Mouse (Mus musculus): ENCODE measurements around the gene Smtnl2. TPM values are rescaled to one million over a fixed set of nuclear protein-coding genes. Genes with fewer than 3 reads are reported as not detected.
A peak's percentile ranks its signal among the peaks of the same experiment; 100 is the strongest.

Gene Smtnl2
- polyA plus RNA-seq, 1 experiment from 2014 or later, result 148 TPM

DNA sequence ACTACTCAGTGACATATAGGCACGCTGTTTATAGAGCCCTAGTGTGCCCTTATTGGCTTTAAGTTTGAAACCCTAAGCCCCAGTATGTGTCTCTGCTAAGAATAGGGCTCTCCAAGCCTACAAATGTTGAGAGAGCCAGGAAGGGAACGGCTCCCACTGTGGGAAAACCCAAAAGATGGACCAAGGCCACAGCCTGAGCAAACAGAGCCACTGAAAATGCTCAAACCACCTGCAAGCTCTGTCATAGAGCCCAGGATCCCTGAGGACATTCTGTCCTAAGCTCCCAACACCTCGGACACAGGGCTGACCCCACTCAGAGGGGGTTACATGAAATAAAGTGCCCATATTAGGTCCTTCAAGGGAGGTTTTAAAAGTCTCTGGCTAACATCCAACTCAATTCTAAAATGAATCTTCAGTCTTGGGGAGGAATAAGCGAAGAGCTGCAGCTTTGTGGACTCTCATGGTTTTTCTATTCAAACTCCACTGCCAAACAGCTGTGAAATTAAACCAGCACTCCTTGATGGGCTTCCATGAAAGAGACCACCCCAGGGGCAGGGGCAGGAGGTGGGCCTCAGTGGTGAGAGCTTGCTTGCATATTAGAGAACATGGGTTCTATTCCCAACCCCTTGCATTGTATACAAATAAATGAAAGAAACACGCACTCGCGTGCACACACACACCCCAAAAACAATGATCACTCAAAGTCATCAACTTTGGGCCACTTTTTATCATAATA, 21.9 kb downstream of the Smtnl2 start:
- 0 out of 2 replicates have a peak, but pooled peaks cover 4% of the 10 kb centered on the region for H3K4me1 ChIP-seq
- WGBS, result 92% methylated on average over 7 of the region's 7 CpGs
- H3K4me3 ChIP-seq, result no peak overlapping the region
- DNase-seq (ENCODE audit: low spot score), result no peak
- no peaks in the 10 kb centered on the region for H3K27me3 ChIP-seq (ENCODE audit: insufficient read depth, poor library complexity, severe bottlenecking)
- no peak overlapping the region for H3K27ac ChIP-seq
- peaks cover 71% of the 10 kb centered on the region for H3K36me3 ChIP-seq
- no peaks in the 10 kb centered on the region for H3K9me3 ChIP-seq

DNA sequence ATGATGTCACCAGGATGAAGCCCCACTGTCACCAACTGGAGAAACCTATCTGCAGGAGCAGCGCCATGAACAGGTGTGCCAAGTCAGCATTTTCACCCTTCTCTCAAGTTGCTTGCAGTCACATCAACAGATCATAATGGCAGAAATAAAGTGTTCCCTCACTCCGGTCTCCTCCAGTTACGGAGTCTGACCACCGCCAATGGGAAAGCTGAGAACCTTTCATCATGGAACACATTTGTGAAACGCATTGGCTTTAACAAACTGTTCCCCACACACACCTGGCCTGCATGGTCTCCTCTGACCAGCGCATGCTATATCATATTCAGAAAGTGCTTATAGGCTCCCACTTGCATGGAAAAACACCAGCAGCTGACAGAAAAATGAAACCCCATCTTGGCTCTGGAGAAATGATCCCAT, 23.4 kb downstream of the Smtnl2 start:
- peaks cover 56% of the 10 kb centered on the region for H3K36me3 ChIP-seq
- H3K27ac ChIP-seq, result no peak overlapping the region
- H3K4me3 ChIP-seq, result no peak overlapping the region
- no peak for DNase-seq (ENCODE audit: low spot score)
- H3K9me3 ChIP-seq, result no peaks in the 10 kb centered on the region
- 94% methylated on average over 6 of the region's 6 CpGs for WGBS
- no peaks in the 10 kb centered on the region for H3K4me1 ChIP-seq
- H3K27me3 ChIP-seq (ENCODE audit: insufficient read depth, poor library complexity, severe bottlenecking), result no peaks in the 10 kb centered on the region

DNA sequence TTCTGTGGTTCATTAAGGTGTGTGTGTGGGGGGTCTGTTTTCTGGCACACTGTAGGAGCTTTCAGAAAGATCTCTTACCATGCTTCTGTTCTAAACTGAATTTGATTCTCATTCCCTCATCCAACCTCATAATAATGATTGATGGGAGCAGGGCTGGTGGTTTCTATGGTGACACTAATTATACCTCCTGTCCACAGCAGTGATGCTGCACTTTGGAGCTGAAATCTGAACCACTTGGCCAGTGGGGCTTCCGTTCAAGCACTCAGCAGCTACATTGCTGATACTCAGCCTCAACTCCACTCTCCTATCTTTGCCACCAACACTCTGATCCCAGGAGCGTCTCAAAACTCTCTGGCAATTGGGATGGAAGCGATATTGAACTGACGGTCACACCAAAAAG, 32.2 kb downstream of the Smtnl2 start:
- 76% methylated on average over 4 of the region's 4 CpGs for whole genome bisulfite sequencing
- H3K27me3 ChIP-seq (ENCODE audit: insufficient read depth, poor library complexity, severe bottlenecking), result no peaks in the 10 kb centered on the region
- H3K9me3 ChIP-seq, result no peaks in the 10 kb centered on the region; the same call in 1 of the 2 replicates
- no peak overlapping the region for H3K4me3 ChIP-seq
- no peak for DNase-seq (ENCODE audit: low spot score)
- H3K4me1 ChIP-seq, result 0 out of 2 replicates have a peak, but pooled peaks cover 7% of the 10 kb centered on the region
- H3K36me3 ChIP-seq, result no peaks in the 10 kb centered on the region
- no peak overlapping the region for H3K27ac ChIP-seq

DNA sequence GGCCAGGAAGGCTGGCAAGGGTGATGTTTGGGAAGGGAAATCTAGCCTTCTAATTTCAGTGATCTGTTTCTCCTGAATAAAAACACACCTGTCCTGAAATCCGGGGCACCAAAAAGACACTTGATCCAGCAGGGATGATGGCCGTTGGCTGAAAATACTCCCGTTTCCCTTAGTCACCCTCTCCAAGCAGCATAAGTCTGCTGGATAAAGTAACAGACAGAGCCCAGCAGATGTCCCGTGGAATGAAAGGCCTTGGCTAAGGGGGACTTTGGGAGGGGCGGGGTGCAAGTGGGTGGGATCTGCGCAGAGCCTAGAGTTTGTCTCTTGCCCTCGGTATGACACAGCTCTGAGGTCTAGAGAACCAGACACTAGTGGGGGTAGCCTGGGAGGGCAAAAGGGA, 33.3 kb downstream of the Smtnl2 start:
- Histone ChIP-seq H3K4me1 (0 out of 2 replicates have a peak, but pooled peaks cover 7% of the 10 kb centered on the region), H3K4me3 (no peak overlapping the region), H3K27ac (no peak overlapping the region), H3K27me3 (ENCODE audit: insufficient read depth, poor library complexity, severe bottlenecking) (no peaks in the 10 kb centered on the region), H3K9me3 (no peaks in the 10 kb centered on the region; the same call in 1 of the 2 replicates), H3K36me3 (0 out of 2 replicates have a peak, but pooled peaks cover 2% of the 10 kb centered on the region)
- no peak for DNase-seq (ENCODE audit: low spot score)
- WGBS, result 64% methylated on average over 7 of the region's 7 CpGs

DNA sequence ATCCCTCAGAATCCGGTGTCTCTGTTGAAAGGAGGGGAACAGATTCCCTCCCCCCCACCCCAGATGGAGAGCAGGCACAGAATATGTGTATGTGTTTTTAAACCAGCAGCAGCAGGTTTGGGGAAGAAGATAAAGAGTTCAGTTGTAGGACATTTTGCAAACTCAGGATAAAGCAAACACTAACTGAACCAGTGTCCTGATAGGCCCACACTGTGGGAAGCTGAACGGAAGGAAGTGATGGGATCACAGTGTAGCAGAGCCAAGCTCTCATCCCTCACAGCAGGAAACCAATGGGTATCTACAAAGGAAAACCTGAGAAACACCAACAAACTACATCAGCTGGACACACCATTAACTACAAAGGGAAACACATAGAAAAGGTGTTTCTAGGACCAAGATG, 35.0 kb downstream of the Smtnl2 start:
- Histone ChIP-seq H3K4me1 (0 out of 2 replicates have a peak, but pooled peaks cover 7% of the 10 kb centered on the region), H3K9me3 (no peaks in the 10 kb centered on the region; the same call in 1 of the 2 replicates), H3K27me3 (ENCODE audit: insufficient read depth, poor library complexity, severe bottlenecking) (no peaks in the 10 kb centered on the region), H3K36me3 (0 out of 2 replicates have a peak, but pooled peaks cover 2% of the 10 kb centered on the region), H3K27ac (no peak overlapping the region), H3K4me3 (no peak overlapping the region)
- DNase-seq (ENCODE audit: low spot score), result no peak
- WGBS, result 56% methylated on average over 2 of the region's 2 CpGs

DNA sequence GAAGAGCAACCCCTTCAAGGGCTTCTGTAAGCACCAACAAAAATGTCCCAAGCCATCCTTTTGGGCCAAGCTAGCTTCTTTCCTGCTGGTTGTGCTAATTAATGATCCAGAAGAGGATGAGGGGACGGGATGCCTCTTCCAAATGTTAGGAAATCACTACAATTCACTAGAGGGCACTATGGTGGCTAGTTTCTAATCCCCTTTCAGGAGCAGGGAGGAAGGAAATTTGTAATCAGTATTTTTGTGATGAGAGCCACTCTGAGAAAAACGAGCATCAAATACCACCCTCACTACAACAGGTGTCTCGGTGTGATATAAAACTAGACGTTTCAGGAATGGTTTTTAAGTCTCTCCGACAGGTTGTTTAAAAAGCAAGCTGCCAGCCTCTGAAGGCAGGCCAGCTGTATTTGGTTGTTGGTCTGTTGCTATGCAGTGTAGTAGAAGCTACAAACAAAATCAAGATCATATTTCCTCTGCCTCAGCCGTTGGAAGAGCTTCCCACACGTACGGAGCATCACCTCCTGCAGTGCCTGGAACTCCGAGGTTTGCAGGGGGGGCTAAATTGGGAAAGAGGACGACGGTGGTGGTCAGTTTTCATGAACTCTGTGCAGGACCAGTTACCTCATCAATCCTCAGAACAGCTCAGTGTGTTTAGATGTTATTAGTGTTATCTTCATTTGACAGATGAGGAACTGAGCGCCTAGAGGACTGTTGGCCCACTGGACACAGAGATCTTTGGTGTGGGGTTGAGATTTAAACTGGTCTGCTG, 41.4 kb downstream of the Smtnl2 start:
- Histone ChIP-seq H3K9me3 (no peaks in the 10 kb centered on the region; the same call in 1 of the 2 replicates), H3K4me1 (peaks cover 18% of the 10 kb centered on the region), H3K27me3 (ENCODE audit: insufficient read depth, poor library complexity, severe bottlenecking) (peaks cover 3% of the 10 kb centered on the region; the same call in 1 of the 2 replicates), H3K27ac (no peak overlapping the region), H3K4me3 (no peak overlapping the region), H3K36me3 (0 out of 2 replicates have a peak, but pooled peaks cover 2% of the 10 kb centered on the region)
- DNase-seq (ENCODE audit: low spot score), result no peak
- WGBS, result 24% methylated on average over 12 of the region's 12 CpGs

DNA sequence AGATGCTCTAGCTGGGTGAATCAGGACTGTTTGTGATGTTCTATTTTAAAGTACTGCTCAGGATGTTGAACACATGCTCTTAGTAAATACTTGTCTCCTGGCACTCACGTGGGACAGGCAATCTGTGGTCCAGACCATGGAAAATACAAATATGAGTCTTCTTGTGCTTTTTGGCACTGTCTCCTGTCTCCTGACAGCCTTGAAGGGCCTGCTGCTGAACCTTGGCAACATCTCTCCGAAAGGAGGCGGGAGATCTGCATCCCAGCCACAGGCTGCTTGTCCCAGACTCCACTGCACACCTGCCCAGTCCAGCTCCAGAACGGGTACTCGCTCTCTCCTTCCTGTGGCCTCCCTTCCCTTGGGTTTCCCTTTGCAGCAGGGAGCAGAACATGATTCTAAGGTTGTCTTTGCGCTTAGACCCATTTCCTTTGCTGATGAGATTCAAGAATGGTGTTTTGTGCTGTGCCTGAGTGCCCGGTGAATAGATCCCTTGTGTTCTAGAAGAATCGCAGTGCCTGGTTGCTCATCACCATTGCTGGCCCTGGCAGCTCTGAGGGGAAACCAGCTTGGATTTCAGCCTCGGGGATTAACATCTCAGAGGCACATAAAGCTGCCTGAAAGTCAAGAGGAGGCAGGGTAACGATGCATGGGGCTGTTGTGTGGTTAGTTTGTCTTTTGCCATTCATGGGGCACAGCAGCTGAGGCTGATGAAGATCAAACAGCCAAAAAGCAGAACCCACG, 43.4 kb downstream of the Smtnl2 start:
- no peak for DNase-seq (ENCODE audit: low spot score)
- 62% methylated on average over 11 of the region's 11 CpGs for WGBS
- no peak overlapping the region for H3K4me3 ChIP-seq

DNA sequence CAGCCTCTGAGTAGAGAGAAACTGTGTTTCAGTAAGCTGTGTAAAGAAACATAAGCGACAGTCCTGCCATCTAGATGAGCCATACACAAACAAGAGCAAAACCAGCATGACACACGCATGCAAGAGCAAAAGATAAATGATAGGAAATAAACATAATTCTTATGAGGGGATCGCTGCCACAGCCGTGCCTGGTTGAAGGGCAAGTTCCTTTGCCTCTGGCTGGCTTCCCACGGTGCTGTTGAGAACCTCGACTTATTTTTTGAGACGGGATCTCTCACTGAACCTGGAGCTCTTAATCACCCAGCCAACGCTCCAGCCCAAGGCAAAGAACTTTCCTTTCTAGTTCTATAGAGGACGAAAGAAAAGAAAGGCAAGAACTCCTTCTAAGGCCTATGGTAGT, 45.4 kb downstream of the Smtnl2 start:
- Histone ChIP-seq H3K4me3 (no peak overlapping the region), H3K4me1 (peaks cover 21% of the 10 kb centered on the region), H3K36me3 (no peaks in the 10 kb centered on the region), H3K9me3 (no peaks in the 10 kb centered on the region), H3K27me3 (ENCODE audit: insufficient read depth, poor library complexity, severe bottlenecking) (peaks cover 3% of the 10 kb centered on the region; the same call in 1 of the 2 replicates), H3K27ac (no peak overlapping the region)
- WGBS, result 77% methylated on average over 9 of the region's 9 CpGs
- DNase-seq (ENCODE audit: low spot score), result no peak

More for the DNA sequence above, 43.4 kb downstream of the Smtnl2 start:
- H3K9me3 ChIP-seq, result no peaks in the 10 kb centered on the region
- H3K27me3 ChIP-seq (ENCODE audit: insufficient read depth, poor library complexity, severe bottlenecking), result peaks cover 3% of the 10 kb centered on the region; the same call in 1 of the 2 replicates
- H3K4me1 ChIP-seq, result peaks cover 18% of the 10 kb centered on the region
- H3K27ac ChIP-seq, result no peak overlapping the region
- no peaks in the 10 kb centered on the region for H3K36me3 ChIP-seq

DNA sequence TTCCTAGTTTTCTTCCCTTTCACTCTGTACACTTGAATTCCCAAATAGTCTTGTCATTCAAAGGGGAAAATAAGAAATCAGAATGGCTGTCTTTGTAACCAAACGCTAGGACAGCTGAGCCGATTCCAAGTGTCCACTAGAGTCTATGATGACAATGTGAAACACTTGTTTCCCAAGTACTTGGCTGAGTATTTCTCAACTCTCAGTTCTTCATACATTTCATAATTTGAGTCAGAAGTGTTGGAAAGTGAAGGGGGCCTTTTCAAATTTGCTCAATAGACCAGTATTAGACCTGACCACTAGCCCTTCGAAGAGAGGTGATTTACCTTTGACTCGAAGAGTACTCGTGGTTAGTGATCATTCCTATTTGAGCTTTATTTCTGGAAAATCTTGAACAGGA, 47.0 kb downstream of the Smtnl2 start:
- Histone ChIP-seq H3K4me1 (peaks cover 11% of the 10 kb centered on the region), H3K4me3 (no peak overlapping the region), H3K27ac (no peak overlapping the region), H3K36me3 (no peaks in the 10 kb centered on the region), H3K9me3 (no peaks in the 10 kb centered on the region), H3K27me3 (ENCODE audit: insufficient read depth, poor library complexity, severe bottlenecking) (peaks cover 3% of the 10 kb centered on the region; the same call in 1 of the 2 replicates)
- WGBS, result 90% methylated on average over 5 of the region's 5 CpGs
- DNase-seq (ENCODE audit: low spot score), result no peak

DNA sequence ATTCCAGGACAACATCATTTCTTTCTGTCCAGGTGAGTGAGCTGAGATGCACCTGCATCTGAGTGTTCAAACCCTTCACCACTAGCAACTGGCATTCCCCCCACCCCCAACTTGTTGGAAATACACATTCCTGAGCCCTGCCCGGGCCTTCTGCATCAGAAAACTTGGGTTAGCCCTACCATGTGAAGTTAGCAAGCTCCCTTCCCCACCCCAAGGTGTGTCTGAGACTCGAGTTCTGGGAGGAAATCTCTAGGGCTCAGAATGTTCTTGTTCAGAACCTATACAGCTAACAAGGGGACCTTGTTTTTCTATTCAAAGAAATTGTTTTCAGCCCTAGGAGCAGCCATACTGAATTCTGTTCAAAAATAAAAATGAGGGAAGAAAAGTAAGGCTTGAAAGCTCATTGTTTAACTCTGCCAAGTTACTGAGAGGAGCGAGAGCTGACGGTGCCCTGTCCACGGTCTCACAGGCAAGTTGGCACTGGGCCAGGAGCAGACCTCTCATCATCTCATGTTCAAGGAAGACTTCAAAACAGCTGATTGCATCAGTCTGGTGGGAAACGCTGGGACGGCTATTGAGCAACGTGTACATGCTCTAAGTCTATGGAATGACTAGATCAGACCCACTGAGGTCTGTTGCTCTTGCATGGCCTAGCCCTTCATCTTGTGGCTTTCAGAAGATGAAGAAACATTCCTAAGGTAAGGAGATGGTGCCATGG, 47.8 kb downstream of the Smtnl2 start:
- Histone ChIP-seq H3K36me3 (no peaks in the 10 kb centered on the region), H3K27me3 (ENCODE audit: insufficient read depth, poor library complexity, severe bottlenecking) (peaks cover 3% of the 10 kb centered on the region; the same call in 1 of the 2 replicates), H3K4me3 (no peak overlapping the region), H3K27ac (no peak overlapping the region), H3K9me3 (no peaks in the 10 kb centered on the region), H3K4me1 (0 out of 2 replicates have a peak, but pooled peaks cover 6% of the 10 kb centered on the region)
- no peak for DNase-seq (ENCODE audit: low spot score)
- WGBS, result 61% methylated on average over 8 of the region's 8 CpGs

DNA sequence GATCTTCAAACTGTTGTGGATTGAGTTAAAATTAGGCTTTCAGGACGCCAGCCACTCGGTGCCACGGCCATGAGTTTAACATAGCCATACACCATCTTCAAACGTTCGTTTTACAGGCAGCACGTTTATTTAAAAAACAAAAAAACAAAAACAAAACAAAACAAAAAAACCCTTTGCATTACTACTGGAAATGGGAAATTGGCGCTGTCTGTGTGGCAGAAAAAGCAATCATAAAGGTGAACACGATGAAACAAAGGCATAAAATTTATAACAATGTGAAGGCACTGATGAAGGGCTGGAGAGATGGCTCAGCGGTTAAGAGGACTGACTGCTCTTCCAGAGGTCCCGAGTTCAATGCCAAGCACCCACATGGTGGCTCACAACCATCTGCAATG, 49.2 kb downstream of the Smtnl2 start, which contains the start of gene Tekt1:
Gene Tekt1 (minus strand): TSS at position 96 of the 395 bp plus-strand sequence.
- no peaks in the 10 kb centered on the region for H3K36me3 ChIP-seq
- H3K27me3 ChIP-seq (ENCODE audit: insufficient read depth, poor library complexity, severe bottlenecking), result no peaks in the 10 kb centered on the region
- WGBS, result 34% methylated on average over 10 of the region's 10 CpGs
- no peak for DNase-seq (ENCODE audit: low spot score)
- no peaks in the 10 kb centered on the region for H3K9me3 ChIP-seq
- H3K4me3 ChIP-seq, result peak within 1 kb of the TSS; percentile 64
- peak within 1 kb of the TSS; percentile 86 for H3K27ac ChIP-seq
- H3K4me1 ChIP-seq, result 0 out of 2 replicates have a peak, but pooled peaks cover 3% of the 10 kb centered on the region

Measured in heart, embryonic 10.5 days (tissue).